Mouse (Mus musculus): ENCODE results near the gene Tmem141. TPM values are rescaled to one million over a fixed set of nuclear protein-coding genes. Genes with fewer than 3 reads are reported as not detected.

The Tmem141 gene
- polyA plus RNA-seq, 1 experiment = 66.7 TPM

GRCm38 (mm10) chr2:25608671-25609070, 13.1 kb downstream of the Tmem141 start:
- DNase-seq (ENCODE audit: extremely low spot score in 1 of 2, low spot score in 1 of 2) = no peak

- DNase-seq (ENCODE audit: extremely low spot score in 1 of 2, low spot score in 1 of 2) = peak; percentile 76 to 93
These were observed 13.8 kb downstream of the Tmem141 start, which contains the start of gene Rabl6 for GRCm38 (mm10) chr2:25607761-25608622. Gene Rabl6 (minus strand): TSS chr2:25608521.

DNA sequence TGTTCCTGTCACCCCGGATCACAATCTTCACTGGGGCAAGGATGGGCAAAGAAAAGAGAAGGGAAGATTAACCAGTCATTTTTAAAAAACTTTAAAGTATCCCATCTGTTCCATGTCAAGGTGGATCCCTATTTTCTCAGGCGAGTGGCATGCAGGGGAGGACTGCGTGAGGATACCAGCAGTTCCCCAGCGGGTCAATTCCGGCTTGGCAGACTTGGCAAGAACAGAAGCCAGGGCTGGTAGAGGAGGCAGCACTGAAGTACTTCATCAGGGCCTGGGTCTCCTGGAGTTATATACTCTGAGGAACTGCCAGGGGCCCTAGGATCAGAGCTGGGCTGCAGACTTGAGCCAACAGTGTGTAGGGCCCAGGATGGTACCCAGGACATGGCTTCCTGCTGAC, 19.3 kb downstream of the Tmem141 start:
- DNase-seq (ENCODE audit: extremely low spot score in 1 of 2, low spot score in 1 of 2) = no peak

- no peak for DNase-seq (ENCODE audit: extremely low spot score in 1 of 2, low spot score in 1 of 2)
These were observed 21.8 kb downstream of the Tmem141 start for GRCm38 (mm10) chr2:25600037-25600436.

- DNase-seq (ENCODE audit: extremely low spot score in 1 of 2, low spot score in 1 of 2) = no peak
These were observed 23.1 kb downstream of the Tmem141 start for GRCm38 (mm10) chr2:25598749-25599148.

DNA sequence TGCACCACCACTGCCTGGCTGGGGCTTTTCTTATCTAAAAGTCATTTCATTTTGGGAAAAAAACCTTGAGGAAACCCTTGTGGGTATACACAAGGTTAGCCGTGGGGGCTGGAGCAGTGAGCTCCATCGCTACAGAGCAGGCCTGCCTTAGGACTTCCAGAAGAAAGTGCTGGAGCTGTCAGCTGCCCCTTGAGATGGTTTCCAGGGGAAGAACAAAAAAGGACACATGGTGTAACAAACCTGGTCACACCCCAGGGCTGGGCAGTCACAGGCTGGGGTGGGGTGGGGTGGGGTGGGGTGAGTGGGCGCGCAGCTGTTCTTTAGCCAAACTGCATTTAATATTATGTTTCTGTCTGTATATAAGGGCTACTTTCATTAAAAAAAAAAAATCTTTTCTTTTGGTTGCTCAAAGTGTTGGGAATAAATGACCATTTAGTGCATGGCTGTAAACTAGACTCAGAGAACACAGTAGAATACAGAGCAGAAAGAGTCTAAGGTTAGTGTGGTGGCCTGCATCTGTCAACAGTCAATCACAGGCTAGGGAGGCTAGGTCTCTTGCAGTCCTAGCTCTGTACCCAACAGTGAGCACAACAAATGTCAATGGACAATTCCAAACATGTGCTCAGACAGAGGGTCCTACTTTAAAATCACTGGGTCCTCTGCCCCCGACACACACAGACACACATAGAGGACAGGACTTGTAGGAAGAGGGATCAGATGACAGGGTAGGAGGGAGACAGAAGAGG, 24.9 kb downstream of the Tmem141 start:
- DNase-seq (ENCODE audit: extremely low spot score in 1 of 2, low spot score in 1 of 2) = no peak

DNA sequence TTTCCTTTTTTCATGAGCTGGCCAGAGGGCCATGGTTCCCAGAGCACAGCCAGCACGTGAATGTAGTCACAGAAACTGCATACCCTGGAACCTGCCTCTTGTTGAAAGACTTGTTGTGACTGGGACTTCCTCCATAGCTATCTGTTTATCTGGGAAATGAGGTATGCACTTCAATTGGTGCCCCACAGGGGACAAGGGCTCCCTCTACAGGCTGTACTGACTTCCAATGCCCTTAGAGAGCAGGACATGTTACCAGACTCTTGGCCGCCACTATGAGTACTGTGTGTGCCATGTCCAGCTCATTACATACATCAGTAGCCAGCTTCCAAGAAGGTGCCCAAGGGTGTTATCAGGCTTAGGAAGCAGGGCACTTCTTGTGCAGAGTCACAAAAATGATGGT, 29.9 kb downstream of the Tmem141 start:
- peak in 1 of 2 experiments; percentile 76 for DNase-seq (ENCODE audit: extremely low spot score in 1 of 2, low spot score in 1 of 2)

DNA sequence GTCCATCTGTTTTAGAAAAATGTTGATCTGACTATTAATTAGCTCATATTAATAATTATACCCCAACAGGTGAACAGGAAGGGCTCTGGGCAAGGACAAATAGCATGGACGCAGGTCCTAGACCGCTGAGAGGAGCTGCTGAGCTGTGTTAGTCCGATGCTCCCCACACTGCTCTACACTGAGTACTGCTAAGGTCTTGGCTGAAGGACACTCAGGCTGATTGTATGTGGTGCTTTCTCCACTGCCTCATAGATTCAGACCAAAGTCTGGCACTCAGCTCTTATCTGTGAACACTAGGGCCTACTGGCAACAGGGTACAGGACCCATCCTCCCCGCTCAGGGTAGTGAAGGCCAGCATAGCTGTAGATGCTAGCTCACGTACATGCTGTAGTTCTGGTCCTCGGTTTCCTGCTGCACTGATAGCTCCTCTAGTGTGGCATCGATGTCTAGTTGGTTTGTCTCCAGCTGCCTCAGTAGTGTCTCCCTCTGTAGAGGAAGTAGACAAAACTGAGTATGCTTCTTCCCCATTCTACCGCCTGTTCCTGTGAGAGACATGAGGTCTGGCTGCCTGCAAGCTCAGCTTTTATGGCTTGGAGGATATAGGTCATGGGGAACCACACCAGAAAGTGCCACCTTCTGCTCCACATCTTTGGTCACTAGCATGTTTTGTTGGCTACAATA, 33.4 kb downstream of the Tmem141 start:
- no peak for DNase-seq (ENCODE audit: extremely low spot score in 1 of 2, low spot score in 1 of 2)

GRCm38 (mm10) chr2:25587290-25587689, 34.5 kb downstream of the Tmem141 start:
- no peak for DNase-seq (ENCODE audit: extremely low spot score in 1 of 2, low spot score in 1 of 2)

GRCm38 (mm10) chr2:25585601-25586000, 36.2 kb downstream of the Tmem141 start:
- no peak for DNase-seq (ENCODE audit: extremely low spot score in 1 of 2, low spot score in 1 of 2)

GRCm38 (mm10) chr2:25584856-25585255, 36.9 kb downstream of the Tmem141 start:
- peak in 1 of 2 experiments; percentile 26 for DNase-seq (ENCODE audit: extremely low spot score in 1 of 2, low spot score in 1 of 2)

DNA sequence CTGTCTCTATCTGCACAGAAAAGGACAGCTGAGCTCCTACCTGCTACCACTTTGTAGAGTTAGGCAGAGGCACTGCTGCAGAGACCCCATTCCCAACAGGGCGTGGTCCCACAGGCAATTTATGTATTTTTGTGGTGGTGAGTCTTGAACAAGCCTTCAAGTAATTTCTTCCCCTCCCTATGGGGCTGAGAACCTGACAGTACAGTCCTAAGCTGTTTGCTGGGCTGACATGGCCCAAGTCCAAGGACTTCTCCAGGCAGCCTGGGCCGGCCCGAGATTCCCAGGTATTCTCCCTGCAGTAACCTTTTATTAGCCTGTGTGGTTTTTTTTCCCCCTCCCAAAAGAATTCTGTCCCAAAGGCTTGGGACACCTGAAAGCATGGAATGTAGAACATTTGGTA, 37.7 kb downstream of the Tmem141 start:
- DNase-seq (ENCODE audit: extremely low spot score in 1 of 2, low spot score in 1 of 2) = no peak

DNA sequence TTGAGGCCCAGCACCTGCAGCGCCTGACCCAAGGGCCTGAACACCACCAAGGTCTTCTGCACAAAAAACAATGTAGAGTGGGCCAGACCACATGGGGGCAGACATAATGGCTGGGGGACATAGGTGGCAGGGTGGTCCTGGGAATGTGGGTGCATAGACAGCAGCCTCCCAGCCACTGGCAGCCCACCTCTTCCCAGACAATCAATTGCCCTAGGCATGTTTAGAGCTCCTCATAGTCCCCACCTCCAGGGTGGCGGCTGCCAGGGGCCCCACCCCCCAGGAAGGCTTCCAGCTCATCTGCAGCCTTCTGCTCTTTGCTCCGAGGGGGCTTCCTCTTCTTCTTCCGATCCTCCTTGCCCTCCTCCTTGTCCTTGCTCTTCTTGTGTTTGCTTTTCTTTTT, 38.2 kb downstream of the Tmem141 start:
- DNase-seq (ENCODE audit: extremely low spot score in 1 of 2, low spot score in 1 of 2) = no peak

- no peak for DNase-seq (ENCODE audit: extremely low spot score in 1 of 2, low spot score in 1 of 2)
These were observed 38.7 kb downstream of the Tmem141 start for GRCm38 (mm10) chr2:25583120-25583481.

DNA sequence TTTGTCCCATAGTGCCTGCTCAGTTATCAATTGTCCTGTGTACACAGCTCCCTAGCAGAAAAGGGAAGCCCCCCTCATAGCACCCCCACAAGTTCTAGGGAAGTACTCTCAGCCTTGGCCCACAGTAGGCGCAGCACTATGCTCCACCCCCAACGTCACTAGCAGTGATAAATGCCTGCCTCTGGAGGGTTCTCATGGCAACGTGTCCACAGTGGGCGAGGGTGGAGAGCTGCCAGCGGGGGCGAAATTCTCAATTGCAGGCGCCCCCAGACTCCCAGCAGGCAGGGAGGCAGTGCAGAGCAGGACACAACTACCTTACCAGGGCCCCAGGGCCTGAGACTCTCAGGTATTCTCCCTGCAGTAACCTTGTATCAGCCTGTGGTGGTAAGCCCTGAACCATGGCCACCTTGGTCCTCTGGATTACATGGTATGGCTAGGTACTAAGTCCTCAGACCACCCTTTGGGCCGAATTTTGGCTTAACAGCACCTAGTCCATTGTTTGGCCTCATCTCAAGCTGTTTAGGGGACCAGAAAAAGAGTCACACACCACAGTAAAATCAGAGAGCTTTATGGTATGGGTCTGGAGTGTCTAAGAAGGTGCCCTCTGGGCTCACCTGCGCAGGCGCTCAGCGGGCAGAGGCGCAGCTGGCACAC, 39.2 kb downstream of the Tmem141 start:
- peak; percentile 84 to 93 for DNase-seq (ENCODE audit: extremely low spot score in 1 of 2, low spot score in 1 of 2)

GRCm38 (mm10) chr2:25581901-25582301, 39.9 kb downstream of the Tmem141 start:
- no peak for DNase-seq (ENCODE audit: extremely low spot score in 1 of 2, low spot score in 1 of 2)

DNA sequence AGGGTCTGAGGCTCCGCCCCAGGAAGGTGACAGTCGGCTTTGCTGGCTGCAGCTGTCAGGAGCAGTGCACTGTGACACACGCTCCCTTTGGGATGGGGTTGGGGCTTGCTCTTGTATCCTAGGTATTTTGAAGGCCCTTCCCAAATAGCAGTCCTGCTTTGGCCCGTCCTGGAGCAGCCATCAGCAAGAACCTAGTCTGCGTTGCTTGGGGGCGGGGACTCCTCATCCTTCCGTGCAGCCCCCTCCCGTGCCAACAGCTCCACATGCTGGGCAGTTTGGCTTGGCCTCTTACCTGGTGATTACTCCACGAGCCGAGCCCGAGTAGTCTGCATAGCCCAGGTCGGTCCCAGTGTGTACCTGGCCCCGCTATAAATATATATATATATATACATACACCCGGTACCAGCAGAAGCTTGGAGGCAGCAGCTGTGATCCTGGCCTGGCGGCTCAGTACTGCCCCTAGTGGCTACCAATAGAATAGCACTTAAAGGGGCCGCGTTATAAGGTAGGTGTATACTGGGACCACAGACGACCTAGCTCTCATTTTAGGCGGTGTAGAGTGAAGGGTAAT, 40.4 kb downstream of the Tmem141 start, which contains the start of gene Ajm1:
Gene Ajm1, minus strand, starts transcription at position 464 of the 571 bp plus-strand sequence.
- peak; percentile 77 to 89 for DNase-seq (ENCODE audit: extremely low spot score in 1 of 2, low spot score in 1 of 2)

DNA sequence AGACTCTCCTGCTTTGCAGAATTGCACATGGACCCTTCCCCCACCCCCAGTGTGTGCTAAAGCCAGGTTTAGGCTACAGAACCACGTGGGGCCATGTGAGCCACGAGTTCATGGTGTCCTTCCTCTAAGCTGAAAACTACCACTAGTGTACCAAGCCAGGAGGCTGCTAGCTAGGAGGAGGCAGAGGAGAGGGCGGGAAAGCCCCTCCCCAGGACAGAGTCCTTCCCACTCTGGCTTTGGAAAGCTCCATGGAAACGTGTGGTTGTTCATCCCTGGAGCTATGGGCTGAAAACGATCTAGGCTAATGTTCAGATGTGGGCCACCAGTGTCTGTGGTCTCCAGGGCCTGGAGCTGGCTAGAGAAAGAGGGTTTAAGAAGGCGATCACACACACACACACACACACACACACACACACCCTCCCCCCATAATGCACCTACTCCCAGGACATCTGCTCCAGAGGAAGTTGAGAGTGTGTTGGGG, 41.1 kb downstream of the Tmem141 start:
- DNase-seq (ENCODE audit: extremely low spot score in 1 of 2, low spot score in 1 of 2) = peak in 1 of 2 experiments; percentile 55

DNA sequence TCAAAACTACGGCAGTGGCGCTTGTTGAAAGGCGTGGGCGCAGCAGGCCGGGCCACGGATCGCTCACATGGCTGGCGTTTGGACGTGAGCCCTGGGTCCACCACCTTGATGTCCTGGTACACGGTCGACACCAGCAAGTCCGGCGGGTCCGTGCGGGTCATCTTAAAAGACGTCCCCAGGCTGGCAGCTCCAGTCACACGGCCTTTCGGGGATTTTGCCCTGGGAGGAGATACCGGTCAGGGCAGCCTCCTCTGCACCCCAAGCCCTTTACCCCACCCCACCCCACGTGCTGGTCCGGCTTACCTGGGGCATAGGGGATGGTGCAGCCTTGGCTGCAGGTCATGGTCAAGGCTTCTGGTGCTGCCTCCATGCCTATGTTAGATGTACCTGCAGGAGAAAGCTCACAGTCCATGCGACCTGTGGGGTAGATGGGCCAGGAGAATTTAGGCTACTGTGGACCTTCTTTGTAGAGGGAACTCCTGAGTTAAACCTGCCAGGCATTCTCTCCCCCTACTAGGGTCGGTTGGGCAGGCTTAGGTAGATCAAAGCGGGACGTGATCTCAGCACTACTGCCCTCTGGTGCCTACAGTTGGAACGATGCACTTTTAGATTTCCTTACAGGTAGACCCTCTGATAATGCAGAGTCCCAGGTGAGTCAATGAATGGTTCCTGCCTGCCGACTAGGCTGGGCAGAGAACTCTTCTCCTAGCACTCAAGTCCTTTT, 41.9 kb downstream of the Tmem141 start:
- peak in 1 of 2 experiments; percentile 83 for DNase-seq (ENCODE audit: extremely low spot score in 1 of 2, low spot score in 1 of 2)

Measured in frontal cortex, adult 2 months (tissue).